Mouse (Mus musculus): Measurements from ENCODE around the gene Capg. TPM values are rescaled to one million over a fixed set of nuclear protein-coding genes. Genes with fewer than 3 reads are reported as not detected.

Gene Capg
- polyA plus RNA-seq, 1 experiment from 2014 or later: 4.8 TPM

DNA sequence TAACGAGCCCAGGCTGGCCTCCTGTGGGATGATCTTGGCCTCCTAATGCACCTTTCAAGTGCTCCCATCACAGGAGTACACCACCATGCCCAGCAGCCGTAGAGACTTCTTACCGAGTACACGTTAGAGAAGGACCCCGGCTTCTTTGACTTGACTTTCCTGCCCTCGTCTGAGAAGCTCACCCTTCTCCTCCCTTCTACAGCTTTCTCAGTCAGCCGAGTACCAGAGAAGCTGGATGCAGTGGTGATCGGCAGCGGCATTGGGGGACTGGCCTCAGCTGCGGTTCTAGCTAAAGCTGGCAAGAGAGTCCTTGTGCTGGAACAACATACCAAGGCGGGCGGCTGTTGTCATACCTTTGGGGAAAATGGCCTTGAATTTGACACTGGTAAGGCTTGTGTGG, 56.6 kb downstream of the Capg start:
- H3K36me3 ChIP-seq: peaks cover 7% of the 10 kb centered on the region
- 83% methylated on average over 12 of the region's 12 CpGs for WGBS
- no peak overlapping the region for H3K4me2 ChIP-seq (replicated peaks)
- peaks cover 19% of the 10 kb centered on the region for H3K4me1 ChIP-seq
- H3K27me3 ChIP-seq: no peaks in the 10 kb centered on the region
- no peak overlapping the region for H3K27ac ChIP-seq (replicated peaks)
- ATAC-seq (replicated peaks): no peak
- no peaks in the 10 kb centered on the region for H3K9me3 ChIP-seq
- H3K9ac ChIP-seq (replicated peaks): no peak overlapping the region
- H3K4me3 ChIP-seq: no peak overlapping the region

GRCm38 (mm10) chr6:72601732-72602131, 57.5 kb downstream of the Capg start:
- Histone ChIP-seq H3K9ac (replicated peaks) (no peak overlapping the region), H3K27me3 (no peaks in the 10 kb centered on the region), H3K4me2 (replicated peaks) (no peak overlapping the region), H3K4me3 (no peak overlapping the region), H3K9me3 (no peaks in the 10 kb centered on the region), H3K4me1 (peaks cover 19% of the 10 kb centered on the region), H3K36me3 (peaks cover 17% of the 10 kb centered on the region), H3K27ac (replicated peaks) (no peak overlapping the region)
- no peak for ATAC-seq (replicated peaks)
- 46% methylated on average over 1 of the region's 1 CpGs for WGBS

DNA sequence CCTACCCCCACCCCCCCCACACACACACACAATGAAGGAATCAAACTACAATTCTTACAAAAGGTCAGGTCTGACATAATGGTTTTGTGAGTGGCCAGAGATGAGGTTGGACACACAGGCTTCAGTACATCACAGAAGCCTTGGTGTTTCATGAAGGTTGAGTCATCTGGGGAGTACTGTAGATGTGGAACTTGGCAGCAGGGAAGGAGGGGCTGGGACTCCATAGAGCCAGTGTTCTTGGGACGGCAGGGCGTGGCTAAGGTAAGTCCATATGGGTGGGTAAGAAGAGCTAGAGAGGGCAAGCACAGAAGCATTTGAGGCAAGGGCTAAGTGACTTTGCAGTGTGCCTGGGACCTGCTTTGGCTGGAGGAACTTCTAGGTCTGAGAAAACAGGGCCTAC, 59.9 kb downstream of the Capg start:
- no peak overlapping the region for H3K9ac ChIP-seq (replicated peaks)
- H3K36me3 ChIP-seq: peaks cover 27% of the 10 kb centered on the region
- no peaks in the 10 kb centered on the region for H3K9me3 ChIP-seq
- H3K4me3 ChIP-seq: no peak overlapping the region
- no peak overlapping the region for H3K27ac ChIP-seq (replicated peaks)
- ATAC-seq (replicated peaks): no peak
- whole genome bisulfite sequencing: 92% methylated on average over 2 of the region's 2 CpGs
- peaks cover 1% of the 10 kb centered on the region; the same call in 1 of the 2 replicates for H3K4me1 ChIP-seq
- no peak overlapping the region for H3K4me2 ChIP-seq (replicated peaks)
- no peaks in the 10 kb centered on the region for H3K27me3 ChIP-seq

DNA sequence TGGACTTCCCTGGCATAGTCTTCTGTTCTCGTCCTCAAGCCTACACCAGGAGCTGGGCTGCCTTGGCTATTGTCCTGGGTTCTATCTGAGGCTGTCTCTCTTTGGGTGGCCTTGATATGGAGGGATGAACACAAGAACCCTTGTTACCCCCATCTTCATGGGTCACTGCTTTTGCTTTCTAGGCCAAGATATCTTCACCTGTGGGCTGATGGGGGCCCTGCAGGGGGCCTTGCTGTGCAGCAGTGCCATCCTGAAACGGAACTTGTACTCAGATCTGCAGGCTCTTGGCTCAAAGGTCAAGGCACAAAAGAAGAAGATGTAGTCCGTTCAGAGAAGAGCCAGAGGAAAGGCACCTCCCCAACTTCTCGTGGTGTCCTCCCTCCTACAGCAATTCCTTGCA, 62.9 kb downstream of the Capg start:
- Histone ChIP-seq H3K4me1 (no peaks in the 10 kb centered on the region), H3K27me3 (no peaks in the 10 kb centered on the region), H3K4me2 (replicated peaks) (no peak overlapping the region), H3K9me3 (no peaks in the 10 kb centered on the region), H3K4me3 (no peak overlapping the region), H3K27ac (replicated peaks) (no peak overlapping the region), H3K9ac (replicated peaks) (no peak overlapping the region), H3K36me3 (peaks cover 54% of the 10 kb centered on the region)
- no peak for ATAC-seq (replicated peaks)
- 84% methylated on average over 4 of the region's 4 CpGs for WGBS

GRCm38 (mm10) chr6:72607676-72608075, 63.5 kb downstream of the Capg start:
- H3K4me1 ChIP-seq: no peaks in the 10 kb centered on the region
- peaks cover 54% of the 10 kb centered on the region for H3K36me3 ChIP-seq
- no peak overlapping the region for H3K4me3 ChIP-seq
- ATAC-seq (replicated peaks): no peak
- no peak overlapping the region for H3K4me2 ChIP-seq (replicated peaks)
- H3K9ac ChIP-seq (replicated peaks): no peak overlapping the region
- WGBS: 90% methylated on average over 5 of the region's 5 CpGs
- no peaks in the 10 kb centered on the region for H3K9me3 ChIP-seq
- no peaks in the 10 kb centered on the region for H3K27me3 ChIP-seq
- H3K27ac ChIP-seq (replicated peaks): no peak overlapping the region

DNA sequence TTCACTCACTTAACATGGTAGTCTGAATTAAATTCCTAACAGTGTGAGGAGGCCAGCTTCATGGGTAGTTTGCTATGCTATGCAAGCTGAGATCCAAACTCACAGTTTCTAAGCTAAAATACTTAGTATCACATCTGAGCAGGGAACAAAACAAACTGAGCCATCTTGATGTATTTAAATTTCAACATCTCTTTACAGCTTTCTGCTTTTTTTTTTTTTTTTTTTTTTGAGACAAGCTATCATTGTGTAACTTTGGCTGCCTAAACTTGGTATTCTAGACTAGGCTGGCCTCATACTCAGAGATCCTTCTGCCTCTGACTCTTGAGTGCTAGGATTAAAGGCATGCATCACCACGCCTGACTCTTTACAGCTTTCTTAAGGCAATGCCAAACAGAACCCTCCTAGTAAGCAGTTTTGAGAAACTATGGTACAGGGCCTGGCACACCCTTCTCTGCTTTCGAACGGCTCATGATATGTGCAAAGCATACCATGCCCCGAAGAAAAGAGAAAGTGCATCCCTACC, 64.5 kb downstream of the Capg start:
- Histone ChIP-seq H3K27ac (replicated peaks) (no peak overlapping the region), H3K36me3 (peaks cover 63% of the 10 kb centered on the region), H3K4me3 (no peak overlapping the region), H3K4me1 (peaks cover 5% of the 10 kb centered on the region), H3K9me3 (no peaks in the 10 kb centered on the region), H3K27me3 (no peaks in the 10 kb centered on the region), H3K9ac (replicated peaks) (no peak overlapping the region), H3K4me2 (replicated peaks) (no peak overlapping the region)
- no peak for ATAC-seq (replicated peaks)
- 91% methylated on average over 4 of the region's 4 CpGs for WGBS

DNA sequence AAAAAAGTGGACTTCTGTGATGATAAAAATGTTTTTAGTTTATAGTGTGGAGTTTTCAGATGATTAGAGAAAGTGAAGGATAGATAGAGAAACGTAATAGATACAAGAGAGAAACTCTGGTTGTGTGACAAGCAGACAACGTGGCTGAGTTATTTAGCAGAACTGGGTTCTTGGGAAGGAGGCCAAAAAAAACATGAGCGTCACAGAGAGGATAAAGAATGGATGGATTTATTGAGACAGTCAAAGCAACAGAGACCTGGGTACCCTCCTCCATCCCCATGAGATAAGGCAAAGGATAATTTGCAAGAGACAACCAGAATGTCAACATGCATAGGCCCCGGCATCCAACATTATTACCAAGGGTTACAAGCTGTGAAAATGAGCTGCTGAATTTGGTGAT, 66.1 kb downstream of the Capg start:
- no peak overlapping the region for H3K4me2 ChIP-seq (replicated peaks)
- H3K27ac ChIP-seq (replicated peaks): no peak overlapping the region
- 87% methylated on average over 4 of the region's 4 CpGs for WGBS
- H3K36me3 ChIP-seq: peaks cover 64% of the 10 kb centered on the region
- peaks cover 20% of the 10 kb centered on the region for H3K4me1 ChIP-seq
- H3K27me3 ChIP-seq: no peaks in the 10 kb centered on the region
- no peak overlapping the region for H3K9ac ChIP-seq (replicated peaks)
- H3K4me3 ChIP-seq: no peak overlapping the region
- ATAC-seq (replicated peaks): no peak
- no peaks in the 10 kb centered on the region for H3K9me3 ChIP-seq

Other genes starting within 250 kb of the Capg start
- gene Sftpb, start 239.8 kb upstream of the Capg start, polyA plus RNA-seq (2015; fragmentation: Nextera tagmentation; extraction: Ambion mirVana): 0.15 TPM in 1 of 2 replicates, not detected in the other
- gene Usp39, start 199.2 kb upstream of the Capg start, polyA plus RNA-seq (2015; fragmentation: Nextera tagmentation; extraction: Ambion mirVana): 52.9 and 53.4 TPM in 2 replicates
- gene 0610030E20Rik, start 197.1 kb upstream of the Capg start, polyA plus RNA-seq (2015; fragmentation: Nextera tagmentation; extraction: Ambion mirVana): 22.5 and 22.7 TPM in 2 replicates
- gene Tmem150a, start 188.9 kb upstream of the Capg start, polyA plus RNA-seq (2015; fragmentation: Nextera tagmentation; extraction: Ambion mirVana): 15.2 and 15.6 TPM in 2 replicates
- 126 and 130 TPM in 2 replicates for gene Rnf181, start 177.4 kb upstream of the Capg start, polyA plus RNA-seq (2015; fragmentation: Nextera tagmentation; extraction: Ambion mirVana)
- gene Vamp5, start 163.9 kb upstream of the Capg start, polyA plus RNA-seq (2015; fragmentation: Nextera tagmentation; extraction: Ambion mirVana): 8.9 and 9.4 TPM in 2 replicates
- gene Vamp8, start 153.7 kb upstream of the Capg start, polyA plus RNA-seq (2015; fragmentation: Nextera tagmentation; extraction: Ambion mirVana): 14.5 and 15.0 TPM in 2 replicates
- gene Ggcx, start 130.1 kb upstream of the Capg start, polyA plus RNA-seq (2015; fragmentation: Nextera tagmentation; extraction: Ambion mirVana): 14.0 and 16.5 TPM in 2 replicates
- gene Mat2a, start 104.8 kb upstream of the Capg start, polyA plus RNA-seq (2015; fragmentation: Nextera tagmentation; extraction: Ambion mirVana): 359 and 376 TPM in 2 replicates
- gene Sh2d6, start 22.7 kb upstream of the Capg start, polyA plus RNA-seq (2015; fragmentation: Nextera tagmentation; extraction: Ambion mirVana): 0.37 and 0.55 TPM in 2 replicates
- gene Elmod3, start 54.0 kb downstream of the Capg start, polyA plus RNA-seq (2015; fragmentation: Nextera tagmentation; extraction: Ambion mirVana): 15.6 and 16.0 TPM in 2 replicates
- 4.1 and 5.3 TPM in 2 replicates for gene Retsat, start 54.1 kb downstream of the Capg start, polyA plus RNA-seq (2015; fragmentation: Nextera tagmentation; extraction: Ambion mirVana)
- 31.5 and 33.5 TPM in 2 replicates for gene Tgoln1, start 72.6 kb downstream of the Capg start, polyA plus RNA-seq (2015; fragmentation: Nextera tagmentation; extraction: Ambion mirVana)
- gene Tcf7l1, start 244.9 kb downstream of the Capg start, polyA plus RNA-seq (2015; fragmentation: Nextera tagmentation; extraction: Ambion mirVana): 6.2 and 6.9 TPM in 2 replicates